Mouse (Mus musculus) right cerebral cortex, postnatal 25 days (tissue): ENCODE data around the gene Akap12.

Experiments used
- DNase-seq: peaks from one replicate; pipeline ENCODE4 v3.0.0; 2022

The Akap12 gene

DNA sequence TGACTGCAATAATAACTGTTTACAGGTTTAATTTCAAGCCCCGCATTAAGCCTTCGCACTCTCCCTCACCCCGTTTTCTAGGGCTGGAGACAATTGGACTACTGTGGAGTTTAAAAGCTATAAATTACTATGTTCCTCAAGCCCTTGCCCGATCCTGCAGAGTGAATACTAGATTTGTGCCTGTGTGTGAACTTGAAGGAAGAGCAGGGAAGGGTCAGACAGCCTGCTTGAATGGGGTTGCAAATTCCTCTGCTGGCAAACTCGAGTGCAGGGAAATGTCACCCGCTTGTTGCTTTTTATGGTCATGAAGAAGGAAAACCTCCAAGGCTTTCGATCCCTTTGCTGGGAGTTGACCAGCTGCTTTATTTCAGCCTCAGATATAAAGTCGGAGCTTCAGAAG lies 19.6 kb downstream of the Akap12 start:
- no peak for DNase-seq

DNA sequence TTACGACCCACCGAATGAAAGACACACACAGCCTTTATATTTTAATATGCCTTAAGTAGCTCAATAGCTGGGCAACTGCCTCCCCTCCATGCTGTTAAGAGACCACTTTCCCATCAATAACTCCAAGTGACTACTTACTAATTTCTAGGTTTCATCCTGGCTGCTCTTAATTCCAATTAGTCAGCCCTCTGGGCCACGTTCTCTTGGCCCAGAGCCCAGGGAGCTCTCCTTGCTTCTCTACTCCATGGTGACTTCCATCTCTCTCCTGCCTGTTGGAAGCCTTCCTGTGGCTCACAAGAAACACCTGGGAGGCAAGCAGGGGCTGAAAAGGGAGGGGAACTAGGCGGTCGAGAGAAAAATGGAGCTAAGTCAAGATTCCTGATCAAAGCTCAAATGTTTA lies 23.0 kb downstream of the Akap12 start:
- DNase-seq, result no peak

DNA sequence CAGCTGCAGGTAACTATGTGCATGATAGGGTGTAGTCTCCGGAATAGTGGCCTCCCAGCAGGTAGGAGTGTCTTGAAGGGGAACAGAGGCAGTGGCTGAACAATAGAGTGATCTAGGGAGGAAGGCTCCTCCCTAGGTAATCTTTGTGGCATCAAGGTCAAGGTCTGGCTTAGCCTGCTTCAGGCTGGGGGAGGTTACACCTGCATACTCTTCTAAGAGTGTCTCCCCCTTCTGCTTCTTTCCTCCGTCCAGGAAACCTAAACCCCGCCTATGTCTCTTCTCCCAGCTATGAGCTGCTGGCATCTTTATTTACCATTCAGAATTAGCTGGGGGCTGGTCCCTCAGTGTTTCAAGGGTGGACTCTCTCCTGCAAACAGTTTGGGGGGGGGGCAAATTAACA lies 23.5 kb downstream of the Akap12 start:
- no peak for DNase-seq

DNA sequence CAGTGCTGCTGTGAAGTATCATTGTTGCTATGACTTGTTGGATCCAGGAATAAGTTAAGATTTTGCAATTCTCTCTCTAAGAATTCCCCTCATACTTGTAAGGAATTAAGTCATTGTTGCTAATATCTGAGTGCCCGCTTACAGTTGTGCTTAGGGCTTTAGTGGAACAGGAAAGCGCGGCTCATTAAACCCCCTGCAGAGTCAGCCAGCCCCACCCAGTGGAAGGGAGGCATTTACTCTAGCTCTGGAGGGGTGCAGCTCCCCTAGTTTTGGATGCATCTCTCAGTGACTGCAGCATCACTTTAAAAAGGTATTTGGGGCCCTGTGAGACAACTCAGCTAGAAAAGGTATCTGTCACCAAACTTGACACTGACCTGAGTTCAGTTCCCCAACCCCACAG lies 24.0 kb downstream of the Akap12 start:
- no peak for DNase-seq

DNA sequence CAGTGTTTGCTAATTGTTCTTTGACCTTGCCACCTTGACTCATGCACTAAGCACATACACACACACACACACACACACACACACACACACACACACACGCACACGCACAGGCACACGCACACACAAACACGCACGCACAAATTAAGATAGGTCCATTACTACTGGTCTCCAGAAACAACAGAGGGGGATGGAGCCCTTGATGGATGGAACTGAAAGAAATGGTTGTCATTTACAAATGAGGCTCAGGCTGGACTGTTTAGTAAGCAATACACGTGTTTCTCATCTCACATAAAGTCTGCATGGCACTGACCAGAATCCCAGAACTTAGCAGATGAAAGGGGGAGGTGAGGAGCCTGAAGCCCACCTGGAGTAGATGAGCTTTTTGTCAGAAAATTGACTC lies 24.4 kb downstream of the Akap12 start:
- no peak for DNase-seq

DNA sequence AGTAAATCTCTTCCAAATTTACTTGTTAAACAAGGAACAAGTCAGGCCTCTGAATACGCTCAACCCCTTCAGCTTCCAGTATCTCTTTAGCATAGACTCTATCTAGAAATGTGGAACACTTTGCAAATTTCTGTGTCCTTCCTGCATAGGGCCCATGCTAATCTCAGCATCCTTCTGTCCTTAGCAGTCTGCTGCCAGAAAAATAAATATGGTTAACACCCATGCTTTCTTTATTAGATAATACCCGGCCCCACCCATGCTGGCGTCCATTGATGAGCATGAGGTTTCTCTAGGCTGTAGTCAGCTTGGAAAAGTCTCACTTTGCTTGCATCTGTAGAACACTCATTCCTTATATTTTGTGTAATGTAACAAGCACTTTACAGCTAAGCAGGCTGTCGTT lies 27.2 kb downstream of the Akap12 start:
- DNase-seq, result no peak

DNA sequence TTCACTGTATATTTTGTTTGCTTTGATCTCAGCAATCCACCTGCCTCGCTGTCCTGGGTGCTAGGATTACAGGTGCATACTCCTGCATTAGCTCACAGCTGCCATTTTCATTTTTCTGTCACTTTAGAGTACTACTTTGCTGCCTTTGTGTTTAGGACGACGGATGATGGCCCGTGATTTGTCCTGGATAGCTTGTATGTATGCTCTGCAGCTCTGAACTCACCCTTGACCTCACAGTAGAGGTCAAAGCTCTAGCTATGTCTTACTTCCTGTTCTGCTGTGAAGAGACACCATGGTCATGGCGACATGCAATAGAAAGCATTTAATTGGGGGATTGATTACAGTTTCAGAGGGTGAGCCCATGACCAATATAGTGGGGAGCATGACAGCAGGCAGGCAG lies 37.4 kb downstream of the Akap12 start:
- DNase-seq, result no peak

DNA sequence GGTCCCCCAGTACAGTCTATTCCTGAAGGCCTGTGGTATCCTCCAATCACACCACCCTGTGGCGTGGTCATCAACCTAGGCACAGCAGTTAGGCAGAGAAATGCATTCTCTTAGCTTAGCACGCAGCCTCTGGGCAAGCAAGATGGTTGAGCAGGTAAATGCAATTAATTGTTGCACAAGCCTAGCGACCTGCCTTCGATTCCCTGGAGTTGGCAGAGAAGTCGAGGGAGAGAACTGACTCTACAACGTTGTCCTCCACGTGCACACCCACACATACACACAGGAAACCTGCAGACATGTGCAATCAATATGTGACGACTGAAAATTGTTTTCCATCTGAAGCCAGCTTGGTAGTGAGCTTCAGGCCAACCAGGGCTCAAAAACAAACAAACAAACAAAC lies 57.7 kb downstream of the Akap12 start:
- no peak for DNase-seq

DNA sequence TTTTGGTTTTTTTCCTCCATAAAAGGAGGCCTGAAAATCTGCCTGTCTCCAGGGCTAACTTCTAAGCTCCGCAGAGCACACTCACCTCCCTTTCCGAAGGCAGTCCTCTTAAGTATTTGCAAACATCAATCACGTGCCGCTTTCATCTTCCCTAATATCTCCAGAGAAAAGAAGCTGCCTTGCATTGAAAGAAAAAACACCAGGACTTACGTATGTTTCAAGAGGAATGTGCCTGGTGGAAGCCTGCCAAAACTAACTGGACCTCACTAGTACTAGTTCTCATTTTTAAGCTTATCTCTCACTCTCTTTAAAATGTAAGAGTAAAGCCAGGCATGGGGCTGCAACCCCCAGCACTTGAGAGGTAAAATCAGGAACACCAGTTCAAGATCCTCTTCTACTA lies 59.4 kb downstream of the Akap12 start:
- DNase-seq, result no peak

DNA sequence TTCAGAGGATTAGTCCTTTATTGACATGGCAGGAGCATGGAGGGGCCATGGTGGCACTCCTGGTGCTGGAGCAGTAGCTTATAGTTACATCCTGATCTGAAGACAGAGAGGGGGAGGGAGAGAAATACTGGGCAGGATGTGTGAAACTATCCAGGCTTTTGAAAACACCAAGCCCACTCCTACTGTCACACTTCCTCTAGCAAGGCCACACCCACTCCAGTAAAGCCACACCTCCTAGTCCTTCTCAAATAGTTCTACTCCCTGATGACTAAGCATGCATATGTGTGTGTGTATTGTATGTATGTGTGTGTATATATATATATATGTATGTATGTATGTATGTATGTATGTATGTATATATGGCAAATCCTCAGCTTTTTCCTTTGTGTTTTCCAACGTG lies 61.5 kb downstream of the Akap12 start:
- DNase-seq, result no peak

DNA sequence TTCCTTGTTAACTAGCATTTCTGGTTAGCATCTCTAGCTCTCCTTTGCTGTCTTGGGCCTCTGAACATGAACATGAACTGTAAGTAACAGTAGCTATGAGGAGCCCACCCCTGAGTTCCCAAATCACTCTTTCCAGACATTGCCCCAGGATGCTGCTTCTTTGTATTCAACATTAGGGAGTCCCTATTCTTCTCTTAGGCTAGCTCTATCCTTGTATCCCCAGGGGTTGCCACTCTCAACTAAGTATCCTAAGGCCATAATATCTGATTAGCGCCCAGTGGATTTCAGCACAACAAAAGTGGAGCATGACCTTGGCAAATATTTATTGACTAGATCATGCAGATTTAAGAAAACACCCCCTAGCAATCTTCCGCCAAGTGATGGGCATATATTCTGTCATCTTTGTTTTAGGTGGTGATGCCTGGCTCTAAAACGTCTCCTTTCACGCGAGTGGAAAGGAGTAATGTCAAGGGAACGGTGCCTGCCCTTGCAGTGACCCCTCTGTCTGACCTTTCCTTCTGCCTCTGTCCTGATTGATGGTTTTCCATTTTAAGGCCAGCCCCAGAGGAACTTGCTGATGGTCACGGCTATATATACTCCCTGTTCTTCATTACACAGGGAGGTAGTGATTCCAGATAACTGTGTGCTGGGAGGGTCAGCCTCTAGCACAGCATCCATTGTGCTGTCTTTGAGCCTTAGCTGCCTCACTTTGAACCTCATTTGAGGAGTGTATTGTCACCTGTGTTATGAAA lies 66.2 kb downstream of the Akap12 start:
- DNase-seq, result no peak

DNA sequence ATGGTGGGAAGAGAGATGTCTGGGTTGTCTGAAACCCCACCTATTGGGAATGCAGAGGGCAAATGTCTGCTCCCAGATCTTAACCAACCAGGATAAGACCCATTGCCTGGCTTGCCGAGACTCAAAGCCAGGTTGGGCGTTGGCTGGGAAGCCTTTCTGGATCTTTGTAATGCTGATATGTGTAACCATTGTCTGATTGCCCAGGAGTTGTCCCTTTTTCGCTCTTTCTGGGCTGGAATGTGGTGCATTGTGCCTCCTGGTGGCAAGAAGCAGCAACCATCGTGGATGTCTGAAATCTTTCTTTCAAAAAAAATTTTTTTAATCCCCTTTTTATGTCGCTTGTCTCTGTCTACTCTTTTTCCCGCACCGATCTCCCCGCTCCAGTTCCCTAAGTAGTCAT lies 67.1 kb downstream of the Akap12 start:
- DNase-seq, result peak; percentile 40

DNA sequence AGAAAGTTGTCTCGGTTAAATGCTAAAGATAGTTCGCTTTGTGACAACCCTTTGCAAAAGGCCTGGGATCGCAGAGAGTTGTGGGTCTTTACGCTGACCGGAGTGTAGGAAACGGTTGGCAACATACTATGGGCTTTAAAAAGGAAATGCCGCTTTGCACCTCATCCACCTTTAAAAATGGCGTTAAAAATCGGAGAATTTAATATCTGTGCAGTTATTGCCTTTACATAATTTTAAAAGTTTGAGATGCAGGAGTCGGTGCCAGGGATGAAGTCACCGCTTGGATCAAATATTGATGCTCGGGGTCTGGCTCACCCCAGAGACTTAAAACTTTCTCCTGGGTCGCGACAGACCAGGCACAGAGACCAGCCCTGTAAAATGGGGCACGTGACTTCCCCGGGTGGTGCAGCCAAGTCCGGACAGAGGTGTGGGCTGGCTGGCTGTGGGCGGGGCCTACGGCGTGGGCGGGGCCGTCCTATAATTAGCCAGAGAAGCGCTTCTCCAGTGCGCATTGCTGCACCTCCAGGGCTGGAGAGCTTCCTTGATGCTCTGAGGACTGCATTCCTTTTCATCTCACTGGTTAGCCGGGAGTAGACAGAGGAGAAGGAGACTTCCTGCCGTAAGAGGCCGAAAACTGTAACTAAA lies 68.0 kb downstream of the Akap12 start:
- peak; percentile 43 for DNase-seq

DNA sequence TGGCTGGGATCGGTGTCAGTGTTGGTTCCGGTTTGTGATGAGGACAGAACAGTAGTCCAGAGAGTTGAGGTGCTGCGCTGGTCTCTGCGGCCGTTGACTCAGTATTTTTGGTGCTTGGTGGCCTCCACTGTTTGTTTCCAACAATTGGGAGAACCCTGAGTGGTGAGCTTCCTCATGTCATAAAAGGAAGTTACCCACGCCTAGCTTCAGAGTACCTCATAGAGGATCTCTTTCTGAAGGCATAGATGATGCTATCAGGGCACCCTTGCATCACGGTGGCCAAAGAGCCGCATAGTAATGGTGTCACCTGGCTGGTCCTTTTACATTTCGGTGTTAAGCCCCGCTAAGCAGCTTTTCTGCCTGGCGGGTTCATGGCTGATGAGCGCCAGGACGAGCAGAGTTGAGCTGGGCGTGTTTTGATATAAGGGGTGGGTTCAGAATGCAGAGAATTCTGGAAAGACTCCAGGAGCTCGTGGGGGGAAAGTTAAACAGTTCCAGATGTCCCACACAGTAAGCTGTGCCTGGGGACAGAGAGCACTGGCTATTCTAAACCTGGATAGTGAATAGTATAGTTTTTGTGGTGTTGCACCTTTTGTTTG lies 72.8 kb downstream of the Akap12 start:
- no peak for DNase-seq

DNA sequence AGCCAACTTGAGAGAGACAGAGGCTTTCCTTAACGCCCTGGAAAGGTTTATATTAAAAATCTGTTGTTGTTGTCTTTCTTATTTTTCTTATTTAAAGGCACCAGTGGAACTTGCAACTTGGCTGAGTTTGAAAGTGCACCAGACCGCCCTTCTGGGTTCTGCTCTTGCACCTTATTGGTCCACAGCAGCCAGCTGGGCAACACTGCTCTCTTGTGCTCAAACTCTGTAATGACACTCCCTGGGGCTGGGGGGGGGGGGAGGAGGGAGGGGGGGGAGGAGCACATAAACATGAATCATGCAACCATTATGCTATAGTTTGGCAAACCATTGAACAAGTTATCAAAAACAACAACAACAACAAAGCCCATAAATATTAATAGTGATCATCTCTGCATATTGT lies 75.2 kb downstream of the Akap12 start:
- DNase-seq, result no peak

DNA sequence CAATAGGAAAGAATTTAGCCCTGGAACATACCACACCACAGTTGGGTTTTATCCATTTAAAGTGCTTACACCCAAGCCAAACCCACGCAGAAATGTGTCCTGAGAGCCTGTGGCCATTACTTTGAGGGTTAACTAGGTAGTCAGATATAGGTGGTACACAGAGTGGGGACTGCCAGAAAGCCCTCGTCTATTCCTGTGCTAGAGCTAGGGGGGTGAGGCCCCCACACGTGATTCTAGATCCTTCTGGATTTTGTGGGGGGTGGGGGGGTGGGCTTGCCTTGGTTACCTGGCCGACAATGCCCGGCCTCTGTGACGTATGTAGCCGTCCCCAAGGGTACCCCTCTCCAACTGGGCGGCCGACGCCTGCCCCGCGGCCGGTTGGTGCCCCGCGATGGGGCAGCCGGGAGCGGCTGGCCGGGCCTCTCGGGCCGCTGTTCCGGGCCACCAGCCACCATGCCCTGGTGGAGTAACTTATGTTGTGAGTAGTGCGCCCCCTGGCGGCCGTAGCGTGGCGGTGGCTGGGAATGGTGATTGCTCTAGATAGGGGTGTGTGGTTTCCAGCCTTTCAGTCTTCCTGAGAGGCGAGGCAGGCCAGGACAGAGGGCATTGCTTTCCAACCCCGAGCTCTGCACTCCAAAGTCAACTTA lies 80.4 kb downstream of the Akap12 start:
- peak; percentile 77 for DNase-seq

DNA sequence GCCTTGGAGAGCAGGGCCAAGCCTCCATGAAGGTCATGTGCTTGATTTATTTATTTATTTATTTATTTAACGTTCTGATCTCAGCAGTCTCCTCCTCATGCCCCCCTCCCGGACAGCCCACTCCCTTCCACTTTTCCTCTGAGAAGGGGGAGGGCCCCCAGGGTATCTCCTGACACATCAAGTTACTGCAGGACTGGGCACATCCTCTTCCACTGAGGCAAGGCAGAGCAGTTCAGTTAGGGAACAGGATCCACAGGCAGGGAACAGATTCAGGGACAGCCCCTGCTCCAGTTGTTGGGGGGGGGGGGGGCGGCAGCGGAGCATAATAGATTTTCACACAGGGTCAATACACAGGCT lies 80.9 kb downstream of the Akap12 start:
- DNase-seq, result no peak

DNA sequence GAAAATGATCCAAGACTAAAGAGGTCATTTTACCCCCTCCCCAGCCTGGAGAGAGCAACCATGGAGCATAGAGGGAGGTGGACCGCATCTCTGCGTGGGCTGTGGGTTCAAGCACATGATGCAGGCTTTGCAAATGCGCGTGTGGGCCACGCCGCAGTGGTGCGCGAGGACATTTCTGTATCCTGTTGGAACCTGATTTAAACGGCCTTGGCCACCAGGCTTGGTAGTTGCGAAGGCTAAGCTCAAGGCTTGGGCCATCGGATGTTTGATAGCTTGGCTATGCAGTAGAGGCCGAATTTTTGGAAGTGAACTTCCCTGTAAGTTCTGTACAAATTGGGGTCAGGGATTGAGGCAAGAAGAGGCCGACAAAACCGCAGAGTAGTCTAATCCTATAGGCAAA lies 81.4 kb downstream of the Akap12 start:
- DNase-seq, result no peak

DNA sequence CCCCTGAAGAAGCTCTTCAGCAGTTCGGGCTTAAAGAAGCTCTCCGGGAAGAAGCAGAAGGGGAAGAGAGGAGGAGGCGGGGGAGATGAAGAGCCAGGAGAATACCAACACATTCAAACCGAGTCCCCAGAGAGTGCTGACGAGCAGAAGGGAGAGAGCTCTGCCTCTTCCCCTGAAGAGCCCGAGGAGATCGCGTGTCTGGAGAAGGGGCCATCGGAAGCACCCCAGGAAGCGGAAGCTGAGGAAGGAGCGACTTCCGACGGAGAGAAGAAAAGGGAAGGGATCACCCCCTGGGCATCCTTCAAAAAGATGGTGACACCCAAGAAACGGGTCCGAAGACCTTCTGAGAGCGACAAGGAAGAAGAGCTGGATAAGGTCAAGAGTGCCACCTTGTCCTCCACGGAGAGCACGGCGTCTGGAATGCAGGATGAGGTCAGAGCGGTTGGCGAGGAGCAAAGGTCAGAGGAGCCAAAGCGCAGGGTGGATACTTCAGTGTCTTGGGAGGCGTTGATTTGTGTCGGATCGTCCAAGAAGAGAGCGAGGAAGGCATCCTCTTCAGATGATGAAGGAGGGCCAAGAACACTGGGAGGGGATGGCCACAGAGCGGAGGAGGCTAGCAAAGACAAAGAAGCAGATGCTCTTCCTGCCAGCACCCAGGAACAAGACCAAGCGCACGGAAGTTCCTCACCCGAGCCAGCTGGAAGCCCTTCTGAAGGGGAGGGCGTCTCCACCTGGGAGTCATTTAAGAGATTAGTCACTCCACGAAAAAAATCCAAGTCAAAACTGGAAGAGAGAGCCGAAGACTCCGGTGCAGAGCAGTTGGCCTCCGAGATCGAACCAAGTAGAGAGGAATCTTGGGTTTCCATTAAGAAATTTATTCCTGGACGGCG lies 88.4 kb downstream of the Akap12 start:
- DNase-seq, result no peak

DNA sequence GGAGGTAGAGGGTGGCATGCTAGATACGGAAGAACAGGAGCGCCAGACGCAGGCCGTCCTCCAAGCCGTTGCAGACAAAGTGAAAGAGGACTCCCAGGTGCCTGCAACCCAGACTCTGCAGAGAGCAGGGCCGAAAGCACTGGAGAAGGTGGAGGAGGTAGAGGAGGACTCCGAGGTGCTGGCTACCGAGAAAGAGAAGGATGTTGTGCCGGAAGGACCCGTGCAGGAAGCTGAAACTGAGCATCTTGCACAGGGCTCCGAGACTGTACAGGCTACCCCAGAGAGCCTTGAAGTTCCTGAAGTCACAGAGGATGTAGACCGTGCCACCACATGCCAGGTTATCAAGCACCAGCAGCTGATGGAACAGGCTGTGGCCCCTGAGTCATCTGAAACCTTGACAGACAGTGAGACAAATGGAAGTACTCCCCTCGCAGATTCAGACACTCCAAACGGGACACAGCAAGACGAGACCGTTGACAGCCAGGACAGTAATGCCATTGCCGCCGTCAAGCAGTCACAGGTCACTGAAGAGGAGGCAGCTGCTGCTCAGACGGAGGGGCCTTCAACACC lies 89.8 kb downstream of the Akap12 start:
- no peak for DNase-seq

DNA sequence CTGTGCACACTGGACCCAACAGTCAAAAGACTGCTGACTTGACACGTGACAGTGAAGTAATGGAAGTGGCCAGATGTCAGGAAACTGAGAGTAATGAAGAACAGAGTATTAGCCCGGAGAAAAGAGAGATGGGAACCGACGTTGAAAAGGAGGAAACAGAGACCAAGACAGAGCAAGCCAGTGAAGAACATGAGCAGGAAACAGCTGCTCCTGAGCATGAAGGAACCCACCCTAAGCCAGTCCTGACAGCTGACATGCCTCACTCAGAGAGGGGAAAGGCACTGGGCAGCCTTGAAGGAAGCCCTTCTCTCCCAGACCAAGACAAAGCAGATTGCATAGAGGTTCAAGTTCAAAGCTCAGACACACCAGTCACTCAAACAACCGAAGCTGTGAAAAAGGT lies 90.5 kb downstream of the Akap12 start:
- no peak for DNase-seq

DNA sequence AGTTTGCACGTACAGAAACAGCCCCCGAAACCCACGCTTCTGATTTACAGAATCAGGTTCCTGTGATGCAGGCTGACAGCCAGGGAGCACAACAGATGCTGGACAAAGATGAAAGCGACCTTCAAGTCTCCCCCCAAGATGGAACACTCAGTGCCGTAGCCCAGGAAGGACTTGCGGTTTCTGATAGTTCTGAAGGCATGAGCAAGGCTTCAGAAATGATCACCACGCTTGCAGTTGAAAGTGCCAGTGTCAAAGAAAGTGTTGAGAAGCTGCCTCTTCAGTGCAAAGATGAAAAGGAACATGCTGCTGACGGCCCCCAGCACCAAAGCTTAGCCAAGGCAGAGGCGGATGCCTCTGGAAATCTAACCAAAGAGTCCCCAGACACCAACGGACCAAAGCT lies 91.3 kb downstream of the Akap12 start:
- no peak for DNase-seq

DNA sequence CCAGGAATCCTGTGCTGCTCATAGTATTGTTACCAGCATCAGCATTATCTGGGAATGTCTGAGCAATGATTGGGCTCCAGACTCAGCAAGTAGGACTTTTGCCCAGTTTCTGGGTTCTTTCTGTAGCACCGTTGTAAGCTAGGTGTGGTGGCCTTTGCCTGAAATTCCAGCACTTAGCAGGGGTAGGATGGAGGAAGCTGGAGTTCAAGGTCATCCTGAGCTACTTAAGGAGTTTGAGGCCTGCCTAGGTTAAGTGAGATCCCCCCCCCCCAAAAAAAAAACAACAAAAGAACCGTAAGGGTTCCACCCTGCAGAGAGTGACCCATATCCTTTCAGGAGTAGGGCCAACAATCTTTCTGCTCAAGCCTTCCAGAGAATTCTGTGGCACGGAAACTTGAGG lies 98.4 kb downstream of the Akap12 start:
- DNase-seq, result no peak
